Mouse (Mus musculus) cerebellum, adult 2 months (tissue): ENCODE data around the gene Fes.

Experiments used
- CTCF ChIP-seq: fragments of 200-500 bp; IDR thresholded peaks from 2 replicates; pipeline ENCODE4 v1.5.1; 2011; ENCODE audit warnings: low read depth, mild to moderate bottlenecking, control low read depth, low read length, moderate library complexity, borderline replicate concordance; ENCODE audit not compliant: insufficient read depth
- POLR2A ChIP-seq: fragments of 200-500 bp; IDR thresholded peaks from 2 replicates; pipeline ENCODE4 v1.6.1; 2011; ENCODE audit warnings: low read length, control low read depth, borderline replicate concordance; ENCODE audit not compliant: insufficient read depth

DNA sequence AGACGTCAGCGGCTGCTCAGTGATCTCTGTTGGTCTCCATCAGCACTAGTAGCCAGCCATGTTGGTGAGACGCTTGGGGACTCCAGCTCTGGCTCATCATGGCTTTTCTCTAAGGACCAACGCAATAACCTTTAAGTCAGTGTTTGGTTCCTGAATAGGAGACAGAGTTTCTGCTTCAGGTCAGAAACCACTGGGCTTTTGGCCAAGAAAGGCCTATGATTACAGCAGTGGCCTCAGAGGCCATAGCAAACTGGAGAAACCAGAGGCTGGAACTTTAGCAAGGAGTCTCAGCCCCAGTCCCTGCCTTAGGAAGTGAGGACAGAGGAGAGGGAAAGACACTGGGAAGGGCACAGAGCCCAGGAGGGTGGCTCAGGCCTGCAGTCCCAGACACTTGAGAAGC, 32.8 kb upstream of the Fes start:
- TF ChIP-seq CTCF (no peak), POLR2A (no peak)
